Mouse (Mus musculus) forebrain, embryonic 11.5 days (tissue): ENCODE measurements at regions not wholly inside any gene's neighbourhood (a gene's known extent, or its start where the extent isn't known, plus 50 kb on each side); places are given as distances from the start of the nearest gene placed in this dataset.

Experiments used
- ATAC-seq: fragments of 200-750 bp; cut with Nextera tagmentation; replicated peaks from 2 replicates; pipeline ENCODE4 v1.8.0; 2017; ENCODE audit warnings: moderate TSS enrichment; ENCODE audit not compliant: low FRiP score
- DNase-seq: peaks from one replicate; pipeline ENCODE4 v3.0.0-alpha.2; 2017; ENCODE audit warnings: low spot score
- H3K27ac ChIP-seq: fragments of 300-500 bp; sonication (generic); 2 replicates; pipeline ENCODE4 v1.5.1; 2014; ENCODE audit warnings: low read depth, low read length
- H3K27me3 ChIP-seq: fragments of 300-500 bp; sonication (generic); 2 replicates; pipeline ENCODE4 v1.6.1; 2014; ENCODE audit warnings: mild to moderate bottlenecking, low read length, mixed read lengths; ENCODE audit not compliant: control insufficient read depth, insufficient read depth
- H3K36me3 ChIP-seq: fragments of 300-500 bp; sonication (generic); 2 replicates; pipeline ENCODE4 v1.6.1; 2014; ENCODE audit warnings: mild to moderate bottlenecking, low read length, moderate library complexity, mixed read lengths; ENCODE audit not compliant: control insufficient read depth, insufficient read depth
- H3K4me1 ChIP-seq: fragments of 300-500 bp; sonication (generic); replicated peaks from 2 replicates; pipeline ENCODE4 v1.6.1; 2014; ENCODE audit warnings: low read length, mixed read lengths; ENCODE audit not compliant: control insufficient read depth, insufficient read depth
- H3K4me2 ChIP-seq: fragments of 300-500 bp; sonication (generic); 2 replicates; pipeline ENCODE4 v1.6.1; 2014; ENCODE audit warnings: low read depth, mild to moderate bottlenecking, low read length, moderate library complexity, mixed read lengths; ENCODE audit not compliant: severe bottlenecking
- H3K4me3 ChIP-seq: fragments of 300-500 bp; sonication (generic); 2 replicates; pipeline ENCODE4 v1.5.1; 2014; ENCODE audit warnings: low read depth, low read length
- H3K9ac ChIP-seq: fragments of 300-500 bp; sonication (generic); 2 replicates; pipeline ENCODE4 v1.6.1; 2014; ENCODE audit warnings: low read length
- H3K9me3 ChIP-seq: fragments of 300-500 bp; sonication (generic); 2 replicates; pipeline ENCODE4 v1.6.1; 2016; ENCODE audit warnings: low read length, mixed read lengths; ENCODE audit not compliant: control insufficient read depth
- WGBS: fragments of 180-500 bp; shearing (Covaris S2); extraction: QIAGEN DNeasy Blood & Tissue Kit; methylation state at CpG from one replicate; pipeline ENCODE4 v1.1.7; 2014; 5-methylcytosine and 5-hydroxymethylcytosine counted together

DNA sequence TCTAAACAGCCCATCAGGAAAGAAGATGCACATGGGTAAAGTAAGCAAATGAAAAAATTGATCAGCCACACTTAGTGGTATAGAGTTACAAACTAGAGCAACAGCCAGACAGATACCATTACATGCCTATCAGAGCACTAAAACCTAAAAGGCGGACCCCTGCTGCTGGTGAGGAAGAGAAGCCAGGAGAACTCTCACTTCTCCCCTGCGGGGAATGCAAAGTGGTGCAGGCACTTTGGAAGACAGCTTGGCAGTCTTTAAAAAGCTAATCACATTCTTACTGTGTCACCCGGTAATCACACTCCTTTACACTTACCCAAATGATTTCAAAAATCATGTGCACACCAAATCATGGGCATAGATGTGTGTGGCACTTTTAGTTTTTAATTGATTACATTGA, 204.8 kb upstream of the B3gat1 start:
- WGBS = 8% methylated on average over 3 of the region's 3 CpGs
- Histone ChIP-seq H3K4me1 (no peaks in the 10 kb centered on the region), H3K9me3 (no peaks in the 10 kb centered on the region), H3K4me2 (no peak overlapping the region), H3K27ac (no peak overlapping the region), H3K36me3 (no peaks in the 10 kb centered on the region), H3K9ac (no peak overlapping the region), H3K4me3 (no peak overlapping the region), H3K27me3 (no peaks in the 10 kb centered on the region)
- DNase-seq = no peak
- no peak for ATAC-seq

DNA sequence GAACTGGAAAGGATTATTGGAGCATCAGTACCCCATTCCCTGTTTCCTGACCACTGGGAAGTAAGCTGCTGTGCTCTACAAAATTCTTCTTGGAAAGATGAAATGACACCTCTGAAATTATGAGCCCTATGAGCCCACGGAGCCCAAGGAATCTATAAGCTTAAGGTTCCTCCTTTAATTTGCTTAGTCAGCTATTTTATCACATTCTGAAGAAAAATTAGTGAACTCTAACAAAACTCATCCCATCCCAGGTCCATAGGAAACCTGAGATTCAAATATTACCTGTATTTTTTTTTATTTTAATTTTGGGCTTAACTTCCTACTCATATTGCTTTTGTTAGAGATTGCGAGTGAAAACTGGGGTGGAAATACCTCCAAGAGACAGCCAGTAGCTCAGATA, 194.5 kb upstream of the B3gat1 start:
- H3K4me2 ChIP-seq = no peak overlapping the region
- WGBS = 85% methylated on average over 2 of the region's 2 CpGs
- H3K36me3 ChIP-seq = no peaks in the 10 kb centered on the region
- ATAC-seq = no peak
- no peak overlapping the region for H3K4me3 ChIP-seq
- no peak overlapping the region for H3K9ac ChIP-seq
- H3K4me1 ChIP-seq = no peaks in the 10 kb centered on the region
- no peaks in the 10 kb centered on the region for H3K27me3 ChIP-seq
- H3K27ac ChIP-seq = no peak overlapping the region
- no peaks in the 10 kb centered on the region for H3K9me3 ChIP-seq
- no peak for DNase-seq

DNA sequence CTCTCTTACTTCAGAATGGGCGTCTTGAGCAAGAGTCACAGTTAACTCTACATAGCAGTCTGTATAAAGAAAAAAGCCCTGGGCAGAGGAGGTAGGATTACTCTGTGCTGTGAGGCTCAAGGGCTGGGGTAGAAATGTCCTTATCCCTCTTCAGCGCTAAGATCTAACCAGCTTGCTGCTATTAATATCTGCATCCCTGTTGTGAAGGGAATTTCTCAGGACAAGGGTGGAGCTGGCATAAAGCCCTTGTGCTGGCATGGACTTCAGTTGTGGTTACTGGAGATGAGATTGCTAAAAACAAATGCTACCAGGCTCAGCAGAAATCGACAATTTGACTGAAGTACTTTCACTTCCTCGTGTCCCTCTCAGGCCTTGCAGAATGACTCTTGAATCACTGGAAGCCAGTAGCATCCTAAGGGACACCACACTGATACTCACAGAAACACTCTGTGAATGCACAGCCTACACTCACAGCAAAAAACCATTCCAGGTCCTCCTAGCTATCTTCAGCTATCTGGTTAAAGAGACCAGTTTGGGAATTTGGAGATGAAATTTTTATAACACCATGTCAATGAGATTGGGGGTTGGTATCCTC, 185.1 kb upstream of the B3gat1 start:
- H3K4me3 ChIP-seq = no peak overlapping the region
- H3K36me3 ChIP-seq = no peaks in the 10 kb centered on the region
- no peaks in the 10 kb centered on the region for H3K4me1 ChIP-seq
- no peaks in the 10 kb centered on the region for H3K27me3 ChIP-seq
- H3K27ac ChIP-seq = no peak overlapping the region
- H3K9me3 ChIP-seq = no peaks in the 10 kb centered on the region
- WGBS = 73% methylated on average over 4 of the region's 4 CpGs
- no peak for DNase-seq
- no peak overlapping the region for H3K4me2 ChIP-seq
- no peak for ATAC-seq
- H3K9ac ChIP-seq = no peak overlapping the region

DNA sequence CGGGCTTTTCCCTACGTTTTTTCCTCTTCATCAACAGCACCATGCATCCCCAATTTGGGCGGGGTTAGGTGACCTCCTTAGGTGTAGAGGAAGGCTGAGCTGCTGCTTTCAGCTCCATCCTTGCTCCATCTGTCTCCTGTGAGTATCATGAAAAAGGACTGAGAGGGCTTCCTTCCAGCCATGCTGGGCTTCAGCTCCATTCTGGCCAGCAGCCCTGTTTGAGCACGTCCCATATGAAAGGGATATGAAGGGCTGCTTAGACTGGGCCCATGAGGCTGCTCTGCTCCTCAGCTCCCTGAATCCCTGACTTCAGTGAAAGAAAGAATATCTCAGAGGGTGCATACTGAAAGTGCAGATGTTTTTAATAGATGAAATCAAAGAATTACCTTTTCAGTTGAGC, 184.4 kb upstream of the B3gat1 start:
- H3K36me3 ChIP-seq = no peaks in the 10 kb centered on the region
- no peak overlapping the region for H3K9ac ChIP-seq
- no peak overlapping the region for H3K4me3 ChIP-seq
- WGBS = 80% methylated on average over 4 of the region's 4 CpGs
- H3K27me3 ChIP-seq = no peaks in the 10 kb centered on the region
- DNase-seq (no peak), ATAC-seq (no peak)
- no peak overlapping the region for H3K4me2 ChIP-seq
- H3K27ac ChIP-seq = no peak overlapping the region
- H3K9me3 ChIP-seq = no peaks in the 10 kb centered on the region
- H3K4me1 ChIP-seq = no peaks in the 10 kb centered on the region

DNA sequence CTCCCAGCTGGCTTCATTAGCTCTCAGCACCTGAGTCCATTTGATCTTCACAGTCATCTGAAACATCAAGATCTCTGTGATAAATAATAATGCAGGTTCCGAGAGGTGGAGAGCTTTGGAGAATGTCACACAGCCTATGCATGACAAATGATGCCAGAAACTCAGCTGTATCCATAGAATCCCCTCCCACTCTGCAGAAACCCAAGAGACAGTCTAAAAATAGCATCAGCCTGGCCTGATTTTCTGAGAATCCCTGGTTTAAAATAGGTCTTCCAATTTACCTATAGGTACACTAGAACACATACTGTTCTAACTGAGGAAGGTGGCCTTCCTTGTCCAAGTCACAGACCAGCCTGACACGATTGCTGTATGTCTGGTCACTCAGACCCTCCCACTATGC, 184.0 kb upstream of the B3gat1 start:
- Histone ChIP-seq H3K27ac (no peak overlapping the region), H3K27me3 (no peaks in the 10 kb centered on the region), H3K36me3 (no peaks in the 10 kb centered on the region), H3K9ac (no peak overlapping the region), H3K9me3 (no peaks in the 10 kb centered on the region), H3K4me3 (no peak overlapping the region), H3K4me2 (no peak overlapping the region), H3K4me1 (no peaks in the 10 kb centered on the region)
- no peak for ATAC-seq
- 90% methylated on average over 2 of the region's 2 CpGs for WGBS
- DNase-seq = no peak

DNA sequence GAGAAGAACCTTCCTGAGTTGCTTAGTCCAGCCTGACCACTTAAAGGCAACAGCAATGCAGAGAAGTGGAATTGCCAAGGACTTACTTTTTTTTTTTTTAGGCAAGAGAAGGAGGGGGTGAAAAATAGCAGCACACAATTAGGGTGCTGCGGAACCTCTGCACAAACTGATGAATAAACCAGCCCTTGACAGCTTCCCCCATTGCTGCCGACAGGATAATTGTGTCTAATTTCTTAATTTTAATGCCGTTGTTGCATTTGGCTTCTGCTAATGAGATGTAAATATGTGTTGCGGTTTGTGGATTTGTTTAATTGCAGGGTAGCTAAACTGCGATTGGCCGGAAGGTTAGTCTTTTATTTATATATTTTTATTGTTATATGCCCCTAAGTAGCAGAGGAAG, 157.5 kb upstream of the B3gat1 start:
- Histone ChIP-seq H3K9me3 (no peaks in the 10 kb centered on the region), H3K4me1 (no peaks in the 10 kb centered on the region), H3K27ac (no peak overlapping the region), H3K4me3 (no peak overlapping the region), H3K9ac (no peak overlapping the region), H3K4me2 (no peak overlapping the region), H3K36me3 (no peaks in the 10 kb centered on the region), H3K27me3 (no peaks in the 10 kb centered on the region)
- DNase-seq (no peak), ATAC-seq (no peak)
- 82% methylated on average over 6 of the region's 6 CpGs for WGBS

DNA sequence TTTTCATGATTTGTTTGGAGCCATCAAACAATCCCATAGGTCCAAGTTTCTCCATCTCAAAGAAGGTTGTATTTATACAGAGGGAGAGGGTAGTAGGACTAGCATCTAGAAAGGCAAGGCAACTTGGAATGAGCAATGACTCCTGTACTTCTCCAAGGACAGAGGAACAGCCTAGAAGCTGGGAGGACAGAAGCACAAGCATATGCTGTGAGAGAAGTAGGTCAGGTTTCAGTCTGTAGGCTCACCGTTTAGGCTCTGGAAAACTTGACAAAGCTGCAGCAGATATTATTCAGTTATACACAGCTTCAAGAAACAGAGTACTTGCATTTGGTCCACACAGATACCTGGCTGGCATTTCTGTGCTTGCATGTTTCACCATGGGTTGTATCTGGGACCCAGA, 131.5 kb upstream of the B3gat1 start:
- Histone ChIP-seq H3K36me3 (no peaks in the 10 kb centered on the region), H3K9ac (no peak overlapping the region), H3K27me3 (no peaks in the 10 kb centered on the region), H3K4me1 (no peaks in the 10 kb centered on the region), H3K4me3 (no peak overlapping the region), H3K9me3 (no peaks in the 10 kb centered on the region), H3K4me2 (no peak overlapping the region), H3K27ac (no peak overlapping the region)
- no peak for ATAC-seq
- DNase-seq = no peak
- WGBS = 100% methylated on average over 1 of the region's 1 CpGs

DNA sequence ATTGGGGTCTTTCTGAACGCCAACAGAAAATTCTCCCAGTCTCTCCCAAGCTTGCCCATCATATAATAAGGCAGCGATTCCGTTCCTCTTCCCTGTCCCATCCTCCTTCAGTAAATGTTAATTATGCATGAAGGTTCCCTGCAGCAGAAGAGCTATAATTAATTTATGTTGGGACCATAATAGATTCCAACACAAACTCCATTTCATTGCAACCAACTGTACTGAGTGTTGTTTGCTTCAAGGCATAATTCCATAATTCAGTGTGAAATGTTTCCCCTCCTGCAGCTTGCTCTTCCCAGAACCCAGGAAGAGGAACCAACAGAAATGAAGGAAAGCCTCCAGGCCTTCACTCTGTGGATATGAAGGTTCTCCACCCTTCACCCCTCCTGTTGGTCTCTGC, 129.0 kb upstream of the B3gat1 start:
- DNase-seq (no peak), ATAC-seq (no peak)
- 90% methylated on average over 3 of the region's 3 CpGs for WGBS
- no peaks in the 10 kb centered on the region for H3K27me3 ChIP-seq
- H3K4me1 ChIP-seq = no peaks in the 10 kb centered on the region
- no peak overlapping the region for H3K9ac ChIP-seq
- no peak overlapping the region for H3K27ac ChIP-seq
- H3K4me3 ChIP-seq = no peak overlapping the region
- no peaks in the 10 kb centered on the region for H3K9me3 ChIP-seq
- H3K36me3 ChIP-seq = no peaks in the 10 kb centered on the region
- no peak overlapping the region for H3K4me2 ChIP-seq

DNA sequence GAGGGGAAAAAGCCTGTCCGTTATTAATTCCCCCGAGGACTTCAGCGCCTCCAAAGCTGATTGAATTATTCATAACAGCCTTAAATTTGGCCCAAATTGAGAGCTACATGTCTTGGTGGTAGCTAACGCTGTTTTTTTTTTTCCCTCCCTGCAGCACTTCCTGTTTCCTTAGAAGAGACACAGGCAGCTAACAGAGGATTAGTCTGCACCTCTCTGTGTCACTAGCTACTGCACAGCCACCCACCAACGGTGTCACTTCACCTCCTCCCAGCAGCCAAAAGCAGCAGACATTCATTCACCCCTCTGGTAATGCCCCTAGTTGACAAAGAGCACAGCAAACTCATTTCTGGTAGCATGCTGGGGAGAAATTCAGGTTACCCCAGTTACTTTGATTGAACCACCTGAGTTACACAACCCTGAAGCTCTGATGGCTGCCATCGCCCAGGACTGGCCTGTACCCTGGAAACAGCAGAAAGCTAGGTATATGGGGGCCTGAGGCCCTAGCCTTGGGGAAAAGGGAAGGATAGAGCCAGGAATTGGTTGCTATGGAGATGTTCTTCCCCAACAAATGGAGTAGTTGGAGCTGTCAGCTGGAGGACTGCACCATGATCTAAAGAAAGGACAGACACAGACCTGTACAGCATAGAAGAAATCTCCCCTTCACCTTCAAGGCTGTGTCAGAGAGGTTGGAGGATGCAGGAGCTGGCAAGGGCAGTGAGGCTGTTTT, 121.7 kb upstream of the B3gat1 start:
- Histone ChIP-seq H3K9ac (no peak overlapping the region), H3K36me3 (no peaks in the 10 kb centered on the region), H3K4me2 (no peak overlapping the region), H3K4me3 (no peak overlapping the region), H3K9me3 (no peaks in the 10 kb centered on the region), H3K4me1 (no peaks in the 10 kb centered on the region), H3K27me3 (no peaks in the 10 kb centered on the region), H3K27ac (no peak overlapping the region)
- WGBS = 76% methylated on average over 6 of the region's 6 CpGs
- no peak for ATAC-seq
- DNase-seq = no peak
